Mouse (Mus musculus) hindbrain, embryonic 12.5 days (tissue): ENCODE results near the gene 2810004N23Rik. TPM values are rescaled to one million over a fixed set of nuclear protein-coding genes. Genes with fewer than 3 reads are reported as not detected.
"Not testable (repeated sequence)": the region's sequence is repeated elsewhere in the genome, so short reads cannot be mapped to it uniquely, and the experiment has no call there.

Experiments used
- ATAC-seq: fragments of 200-750 bp; cut with Nextera tagmentation; 2 replicates; pipeline ENCODE4 v1.8.0; 2017; ENCODE audit warnings: moderate TSS enrichment; ENCODE audit not compliant: low FRiP score
- H3K27ac ChIP-seq: fragments of 300-500 bp; sonication (generic); 2 replicates; pipeline ENCODE4 v1.5.1; 2016; ENCODE audit warnings: mild to moderate bottlenecking
- H3K27me3 ChIP-seq: fragments of 300-500 bp; sonication (generic); 2 replicates; pipeline ENCODE4 v1.6.1; 2016; ENCODE audit warnings: mild to moderate bottlenecking
- H3K36me3 ChIP-seq: fragments of 300-500 bp; sonication (generic); 2 replicates; pipeline ENCODE4 v1.6.1; 2016; ENCODE audit warnings: mild to moderate bottlenecking
- H3K4me1 ChIP-seq: fragments of 300-500 bp; sonication (generic); 2 replicates; pipeline ENCODE4 v1.6.1; 2016
- H3K4me2 ChIP-seq: fragments of 300-500 bp; sonication (generic); replicated peaks from 2 replicates; pipeline ENCODE4 v1.6.1; 2016; ENCODE audit warnings: mild to moderate bottlenecking
- H3K4me3 ChIP-seq: fragments of 300-500 bp; sonication (generic); 2 replicates; pipeline ENCODE4 v1.5.1; 2016; ENCODE audit warnings: mild to moderate bottlenecking
- H3K9ac ChIP-seq: fragments of 300-500 bp; sonication (generic); 2 replicates; pipeline ENCODE4 v1.6.1; 2016; ENCODE audit warnings: mild to moderate bottlenecking, moderate library complexity
- H3K9me3 ChIP-seq: fragments of 300-500 bp; sonication (generic); replicated peaks from 2 replicates; pipeline ENCODE4 v1.6.1; 2016; ENCODE audit warnings: mild to moderate bottlenecking
- WGBS: fragments of 180-500 bp; shearing (Covaris S2); methylation state at CpG from one replicate; pipeline ENCODE4 v1.1.7; 2016; 5-methylcytosine and 5-hydroxymethylcytosine counted together
- polyA plus RNA-seq: library from polyadenylated mRNA; unstranded; fragments of >200 nt; fragmentation: Nextera tagmentation; extraction: Ambion mirVana; gene quantifications from 2 replicates; pipeline ENCODE4 v1.2.1, GENCODE M21; 2016

2810004N23Rik gene
- polyA plus RNA-seq, 1 experiment from 2014 or later = 43.9 TPM

DNA sequence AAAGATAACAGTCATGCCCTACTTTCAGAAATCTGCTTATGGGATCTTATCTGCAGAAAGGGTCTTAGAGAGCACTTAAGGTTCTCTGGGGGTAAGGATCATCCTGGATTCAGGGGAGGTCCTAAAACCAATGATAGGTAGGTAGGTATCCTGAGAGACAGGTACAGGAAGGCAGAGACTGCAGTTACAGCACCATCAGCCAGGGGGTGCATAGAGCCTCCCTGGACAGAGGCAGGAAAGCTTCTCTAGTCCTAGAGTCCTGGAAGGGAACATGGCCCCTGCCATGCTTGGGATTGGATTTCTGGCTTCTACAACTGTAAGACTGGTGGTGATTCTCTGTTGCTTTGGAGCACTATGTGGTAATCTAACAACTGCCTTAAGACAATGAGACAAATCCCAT, 3.5 kb downstream of the 2810004N23Rik start:
- Histone ChIP-seq H3K27ac (no peak overlapping the region), H3K4me1 (peaks cover 13% of the 10 kb centered on the region), H3K36me3 (peaks cover 59% of the 10 kb centered on the region), H3K4me2 (no peak overlapping the region), H3K9ac (no peak overlapping the region), H3K9me3 (no peaks in the 10 kb centered on the region), H3K4me3 (no peak overlapping the region), H3K27me3 (no peaks in the 10 kb centered on the region)
- no peak for ATAC-seq

DNA sequence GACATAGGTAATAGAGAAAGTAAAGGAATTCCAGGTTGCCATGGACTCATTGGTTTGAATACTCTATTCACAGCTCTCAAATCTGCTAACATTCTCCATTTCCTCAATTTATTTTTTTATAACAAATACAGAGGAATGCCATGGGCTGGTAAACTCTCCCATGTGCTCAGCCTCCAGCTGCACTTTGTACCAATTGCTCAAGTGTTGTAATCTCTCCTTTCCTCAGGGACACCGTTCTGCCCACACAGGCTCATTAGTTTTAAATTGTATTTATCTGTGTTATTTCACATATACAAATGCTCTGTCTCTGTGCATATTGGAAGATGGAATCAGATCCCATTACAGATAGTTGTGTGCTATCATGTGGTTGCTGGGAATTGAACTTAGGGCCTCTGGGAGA, 9.4 kb downstream of the 2810004N23Rik start:
- Histone ChIP-seq H3K4me1 (no peaks in the 10 kb centered on the region), H3K4me3 (no peak overlapping the region), H3K9me3 (no peaks in the 10 kb centered on the region), H3K27ac (no peak overlapping the region), H3K4me2 (no peak overlapping the region), H3K36me3 (peaks cover 59% of the 10 kb centered on the region), H3K27me3 (no peaks in the 10 kb centered on the region), H3K9ac (no peak overlapping the region)
- no peak for ATAC-seq
- WGBS = 95% methylated on average over 1 of the region's 1 CpGs

DNA sequence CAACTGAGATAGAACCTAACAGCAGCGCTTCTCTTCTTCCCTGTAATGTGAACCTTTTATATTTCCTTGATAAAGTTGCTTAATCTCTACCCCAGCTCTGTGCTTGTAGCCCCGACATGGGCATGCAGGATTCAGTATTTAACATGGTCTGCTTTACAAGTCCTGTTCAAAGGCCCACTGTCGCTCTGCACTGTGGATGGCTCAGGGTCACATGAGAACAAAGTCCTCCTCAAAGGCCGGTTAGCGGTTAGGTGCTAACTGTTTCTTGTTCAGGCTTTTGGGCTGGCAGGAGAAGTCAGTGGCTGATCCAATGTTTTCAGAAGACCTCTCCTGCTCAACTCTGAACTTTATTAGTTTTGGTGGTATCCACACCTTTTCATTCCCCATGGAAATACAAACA, 17.3 kb downstream of the 2810004N23Rik start:
- Histone ChIP-seq H3K27me3 (no peaks in the 10 kb centered on the region), H3K9ac (no peak overlapping the region), H3K4me2 (no peak overlapping the region), H3K4me1 (no peaks in the 10 kb centered on the region; the same call in 1 of the 2 replicates), H3K9me3 (no peaks in the 10 kb centered on the region), H3K4me3 (no peak overlapping the region), H3K36me3 (peaks cover 19% of the 10 kb centered on the region), H3K27ac (no peak overlapping the region)
- no peak for ATAC-seq
- 92% methylated on average over 5 of the region's 5 CpGs for WGBS

DNA sequence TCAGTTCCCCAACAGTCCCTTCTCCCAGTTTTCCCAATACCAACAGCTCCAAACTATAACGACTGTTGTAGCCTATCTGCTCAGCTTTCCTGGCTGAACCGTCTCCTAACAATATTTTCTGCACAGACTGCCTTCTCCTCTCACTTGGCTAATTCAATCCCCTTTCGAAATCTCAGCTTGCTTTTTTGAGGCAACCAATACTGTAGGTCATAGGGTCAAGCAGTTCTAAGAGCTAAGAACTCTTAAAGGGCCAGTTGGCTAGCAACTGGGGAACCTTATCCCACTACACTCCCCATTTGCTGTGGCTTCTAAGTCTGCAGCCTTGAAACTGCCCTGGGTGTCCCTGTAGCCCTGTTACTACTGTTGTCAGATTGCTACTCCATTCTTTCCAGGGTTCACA, 17.8 kb downstream of the 2810004N23Rik start:
- no peak overlapping the region for H3K4me3 ChIP-seq
- WGBS = 67% methylated on average over 3 of the region's 3 CpGs
- no peaks in the 10 kb centered on the region for H3K27me3 ChIP-seq
- no peak for ATAC-seq
- H3K36me3 ChIP-seq = peaks cover 23% of the 10 kb centered on the region
- H3K9ac ChIP-seq = no peak overlapping the region
- no peaks in the 10 kb centered on the region; the same call in 1 of the 2 replicates for H3K4me1 ChIP-seq
- no peak overlapping the region for H3K4me2 ChIP-seq
- H3K27ac ChIP-seq = no peak overlapping the region
- H3K9me3 ChIP-seq = no peaks in the 10 kb centered on the region

DNA sequence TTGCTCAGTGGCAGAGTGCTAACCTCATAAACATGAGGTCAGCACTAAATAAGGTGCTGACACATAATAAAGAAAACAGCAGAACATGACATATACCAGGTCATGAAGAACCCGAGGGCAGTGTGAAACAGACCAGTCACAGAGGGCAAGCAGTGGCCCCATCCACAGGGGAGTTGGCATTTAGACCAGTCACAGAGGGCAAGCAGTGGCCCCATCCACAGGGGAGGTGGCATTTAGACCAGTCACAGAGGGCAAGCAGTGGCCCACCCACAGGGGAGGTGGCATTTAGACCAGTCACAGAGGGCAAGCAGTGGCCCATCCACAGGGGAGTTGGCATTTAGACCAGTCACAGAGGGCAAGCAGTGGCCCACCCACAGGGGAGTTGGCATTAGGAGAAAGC, 20.0 kb downstream of the 2810004N23Rik start:
- ATAC-seq, H3K27me3 ChIP-seq, H3K4me3 ChIP-seq, H3K4me2 ChIP-seq, H3K27ac ChIP-seq, H3K9me3 ChIP-seq, H3K4me1 ChIP-seq, H3K9ac ChIP-seq: not testable (repeated sequence)
- peaks cover 44% of the 10 kb centered on the region for H3K36me3 ChIP-seq
- WGBS = 78% methylated on average over 1 of the region's 1 CpGs

DNA sequence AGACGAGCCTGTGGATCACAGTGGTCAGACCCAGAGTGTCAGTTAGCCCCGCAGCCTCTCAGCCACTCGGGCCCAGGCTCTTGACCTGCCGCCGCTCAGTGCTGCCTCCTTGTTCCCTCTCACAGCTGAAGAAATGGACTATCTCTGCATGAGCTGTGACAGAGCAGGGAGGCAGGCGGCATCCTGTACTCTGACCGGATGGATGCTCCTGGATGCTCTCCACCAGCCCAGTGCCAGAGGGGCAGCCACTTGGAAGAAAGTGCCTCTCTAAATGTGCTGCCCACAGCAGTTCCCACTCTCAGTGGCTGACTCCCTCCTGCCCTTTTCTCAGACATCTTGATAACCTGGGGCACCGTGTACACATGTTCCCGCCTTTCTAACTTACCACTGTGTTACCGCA, 21.1 kb downstream of the 2810004N23Rik start:
- H3K9ac ChIP-seq = no peak overlapping the region
- H3K27ac ChIP-seq = no peak overlapping the region
- H3K36me3 ChIP-seq = peaks cover 53% of the 10 kb centered on the region
- no peak for ATAC-seq
- H3K9me3 ChIP-seq = no peaks in the 10 kb centered on the region
- WGBS = 93% methylated on average over 10 of the region's 10 CpGs
- no peaks in the 10 kb centered on the region; the same call in 1 of the 2 replicates for H3K4me1 ChIP-seq
- no peaks in the 10 kb centered on the region for H3K27me3 ChIP-seq
- no peak overlapping the region for H3K4me2 ChIP-seq
- H3K4me3 ChIP-seq = no peak overlapping the region

DNA sequence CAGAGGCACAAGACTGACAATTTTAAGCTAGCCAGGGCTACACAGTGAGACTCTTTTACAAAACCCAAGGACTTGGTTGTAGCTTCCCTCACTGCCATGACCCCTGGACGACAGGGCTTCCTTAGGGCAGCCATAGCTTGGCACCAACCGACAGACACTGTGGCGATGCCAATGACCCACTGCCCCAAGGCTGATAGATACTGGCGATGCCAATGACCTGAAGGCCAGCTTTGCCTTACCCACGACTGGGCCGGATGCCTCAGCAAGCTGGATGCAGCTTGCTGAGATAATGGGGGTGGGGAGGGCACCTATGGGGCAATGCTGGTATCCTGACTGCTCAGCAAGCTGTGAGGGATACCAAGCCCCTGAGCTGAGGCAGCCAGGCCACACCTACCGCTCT, 22.0 kb downstream of the 2810004N23Rik start:
- no peak for ATAC-seq
- 96% methylated on average over 7 of the region's 7 CpGs for WGBS
- H3K36me3 ChIP-seq = peaks cover 53% of the 10 kb centered on the region

DNA sequence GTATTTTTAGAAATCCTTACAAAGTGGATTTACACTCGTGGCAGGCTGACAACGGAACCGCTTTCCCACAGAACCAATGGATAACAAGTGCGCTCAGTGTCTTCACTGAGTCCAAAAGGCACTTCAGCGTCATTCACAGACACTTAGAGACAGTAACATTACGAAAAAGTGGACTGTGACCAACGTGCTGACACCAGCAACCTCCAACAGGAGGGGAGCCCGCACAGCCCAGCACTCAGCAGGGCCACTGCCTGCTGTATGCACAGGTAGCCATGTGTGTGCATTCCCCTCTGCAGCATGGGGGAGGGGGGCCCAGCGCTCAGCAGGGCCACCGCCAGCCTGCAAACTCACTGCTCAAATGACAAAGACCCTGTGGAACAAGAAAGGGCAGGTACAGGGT, 23.5 kb downstream of the 2810004N23Rik start:
- H3K4me3 ChIP-seq = no peak overlapping the region
- no peaks in the 10 kb centered on the region for H3K9me3 ChIP-seq
- no peaks in the 10 kb centered on the region for H3K27me3 ChIP-seq
- H3K4me2 ChIP-seq = no peak overlapping the region
- H3K4me1 ChIP-seq = no peaks in the 10 kb centered on the region
- no peak for ATAC-seq
- H3K9ac ChIP-seq = no peak overlapping the region
- no peak overlapping the region for H3K27ac ChIP-seq
- H3K36me3 ChIP-seq = peaks cover 49% of the 10 kb centered on the region
- WGBS = 95% methylated on average over 10 of the region's 10 CpGs

More for the DNA sequence above, 22.0 kb downstream of the 2810004N23Rik start:
- H3K4me2 ChIP-seq = no peak overlapping the region
- H3K9me3 ChIP-seq = no peaks in the 10 kb centered on the region
- no peaks in the 10 kb centered on the region; the same call in 1 of the 2 replicates for H3K4me1 ChIP-seq
- no peak overlapping the region for H3K4me3 ChIP-seq
- H3K27me3 ChIP-seq = no peaks in the 10 kb centered on the region
- no peak overlapping the region for H3K9ac ChIP-seq
- no peak overlapping the region for H3K27ac ChIP-seq

DNA sequence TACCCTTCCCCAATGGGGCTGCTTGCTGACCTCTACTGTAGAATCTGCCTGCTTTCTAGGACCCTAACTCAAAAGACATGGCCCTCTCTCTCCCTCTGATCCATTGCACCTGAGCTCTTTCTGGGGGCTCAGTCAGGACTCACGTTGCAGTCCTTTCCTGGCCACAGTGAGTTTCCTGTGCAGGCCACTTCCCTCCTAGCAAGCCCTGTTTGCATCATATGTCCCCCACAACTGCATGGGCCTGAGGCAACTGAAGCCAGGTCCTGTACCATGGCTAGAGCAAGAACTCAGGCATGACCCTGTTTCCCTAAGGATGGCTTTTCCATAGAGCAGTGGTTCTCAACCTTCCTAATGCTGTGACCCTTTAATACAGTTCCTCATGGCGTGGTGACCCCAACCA, 25.0 kb downstream of the 2810004N23Rik start:
- no peak for ATAC-seq
- Histone ChIP-seq H3K4me1 (no peaks in the 10 kb centered on the region), H3K4me2 (no peak overlapping the region), H3K27me3 (no peaks in the 10 kb centered on the region), H3K36me3 (peaks cover 49% of the 10 kb centered on the region), H3K9me3 (no peaks in the 10 kb centered on the region), H3K4me3 (no peak overlapping the region), H3K9ac (no peak overlapping the region), H3K27ac (no peak overlapping the region)
- WGBS = 85% methylated on average over 2 of the region's 2 CpGs

DNA sequence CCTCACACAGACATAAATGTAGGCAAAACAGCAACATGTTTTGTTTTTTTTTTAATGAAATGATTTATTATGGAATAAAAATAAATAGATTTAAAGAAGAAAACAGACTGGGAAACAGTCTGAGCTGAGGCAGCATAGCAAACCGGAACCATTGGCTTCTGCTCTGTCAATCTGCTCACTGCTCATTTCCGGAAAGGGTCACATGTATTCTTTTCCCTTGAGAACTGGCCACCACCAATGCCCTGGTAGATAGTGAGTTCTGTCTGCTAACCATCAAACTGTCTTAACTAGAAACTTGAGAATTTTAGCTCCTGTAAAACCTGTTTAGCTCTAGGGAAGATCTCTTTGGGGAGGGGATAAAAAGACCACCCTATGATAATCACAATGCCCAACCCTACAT, 26.0 kb downstream of the 2810004N23Rik start:
- no peak for ATAC-seq
- Histone ChIP-seq H3K4me2 (no peak overlapping the region), H3K27me3 (no peaks in the 10 kb centered on the region), H3K4me3 (no peak overlapping the region), H3K4me1 (no peaks in the 10 kb centered on the region), H3K36me3 (peaks cover 47% of the 10 kb centered on the region), H3K9me3 (no peaks in the 10 kb centered on the region), H3K27ac (no peak overlapping the region), H3K9ac (no peak overlapping the region)
- WGBS = 92% methylated on average over 2 of the region's 2 CpGs

DNA sequence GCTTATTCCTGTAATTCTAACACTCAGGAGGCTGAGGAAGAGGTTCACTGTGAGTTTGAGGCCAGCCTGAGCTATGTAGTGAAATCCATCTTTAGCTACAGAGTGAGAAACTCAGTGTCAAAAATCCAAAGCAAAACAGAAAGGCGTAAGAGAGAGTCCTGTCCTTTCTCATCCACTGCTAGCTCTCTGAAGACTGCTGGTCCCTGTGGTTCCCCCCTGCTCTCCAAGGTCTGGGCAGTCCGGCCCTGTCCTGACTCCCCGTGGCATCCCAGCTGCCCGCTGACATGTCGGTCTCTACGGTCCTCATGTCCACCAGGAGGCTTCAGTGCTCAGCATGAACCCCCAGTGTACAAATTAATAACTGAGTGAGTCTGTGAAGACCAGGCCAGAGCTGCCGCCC, 26.6 kb downstream of the 2810004N23Rik start:
- Histone ChIP-seq H3K27ac (no peak overlapping the region), H3K4me3 (no peak overlapping the region), H3K9me3 (no peaks in the 10 kb centered on the region), H3K9ac (no peak overlapping the region), H3K4me1 (no peaks in the 10 kb centered on the region), H3K36me3 (peaks cover 45% of the 10 kb centered on the region), H3K4me2 (no peak overlapping the region), H3K27me3 (no peaks in the 10 kb centered on the region)
- WGBS = 71% methylated on average over 7 of the region's 7 CpGs
- ATAC-seq = no peak

DNA sequence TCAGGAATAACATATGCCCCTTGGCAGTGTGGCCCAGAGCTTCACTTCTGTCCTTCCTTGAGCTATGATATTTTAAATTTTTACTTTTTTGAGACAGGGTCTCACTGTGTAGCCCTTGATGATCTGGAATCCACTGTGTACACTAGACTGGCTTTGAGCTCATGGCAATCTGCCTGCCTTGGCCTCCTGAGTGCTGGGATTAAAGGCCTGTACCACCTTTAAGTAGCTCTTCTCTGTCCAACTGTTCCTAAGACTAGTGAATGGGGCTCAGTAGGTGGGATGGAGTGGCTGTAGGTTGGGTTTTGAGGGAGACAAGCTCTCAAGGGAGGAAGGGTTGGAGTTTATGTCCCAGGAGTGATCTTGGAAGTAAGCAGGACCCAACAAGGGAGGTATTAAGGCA, 27.1 kb downstream of the 2810004N23Rik start:
- H3K9ac ChIP-seq = no peak overlapping the region
- H3K27ac ChIP-seq = no peak overlapping the region
- H3K36me3 ChIP-seq = peaks cover 41% of the 10 kb centered on the region
- H3K9me3 ChIP-seq = no peaks in the 10 kb centered on the region
- H3K4me1 ChIP-seq = no peaks in the 10 kb centered on the region
- no peaks in the 10 kb centered on the region for H3K27me3 ChIP-seq
- no peak for ATAC-seq
- no peak overlapping the region for H3K4me3 ChIP-seq
- no peak overlapping the region for H3K4me2 ChIP-seq

DNA sequence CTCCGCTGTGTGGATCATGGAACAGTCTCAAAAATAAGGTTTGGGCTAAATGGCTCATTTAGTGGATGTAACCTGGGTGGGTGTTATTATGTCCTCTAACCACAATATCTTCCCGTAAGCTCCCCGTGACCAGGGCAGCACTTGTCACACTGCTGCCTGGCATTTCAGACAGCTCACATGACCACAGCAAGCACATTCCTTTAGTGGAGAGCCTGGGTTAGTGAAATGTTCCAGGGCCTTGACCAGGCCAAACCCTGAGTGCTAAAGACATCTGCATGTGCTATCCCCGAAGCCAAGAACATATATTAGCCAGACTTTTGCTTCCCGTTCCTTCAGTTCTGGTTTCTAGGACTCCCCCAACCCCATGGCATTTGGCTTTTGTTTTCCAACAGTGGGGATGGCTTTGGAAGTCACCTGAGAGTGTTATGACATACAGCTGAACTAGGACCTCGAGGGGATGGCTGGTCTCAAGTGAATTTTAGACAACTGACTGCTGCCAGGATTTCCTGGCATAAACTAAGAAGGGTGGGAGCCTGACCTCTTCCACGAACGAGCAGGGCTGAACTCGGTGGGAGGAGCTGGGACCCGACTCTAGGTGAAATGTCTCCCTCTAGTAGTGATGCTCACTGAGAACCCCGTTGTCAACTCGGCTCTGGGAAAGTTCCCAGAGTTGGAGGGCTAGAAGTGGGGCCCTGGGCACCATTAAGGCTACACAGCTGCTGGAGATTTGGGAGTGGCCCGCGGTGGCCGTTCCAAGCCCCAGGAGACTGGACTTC, 29.3 kb downstream of the 2810004N23Rik start:
- no peak overlapping the region for H3K4me2 ChIP-seq
- H3K9me3 ChIP-seq = no peaks in the 10 kb centered on the region
- H3K27ac ChIP-seq = no peak overlapping the region
- no peaks in the 10 kb centered on the region for H3K4me1 ChIP-seq
- WGBS = 46% methylated on average over 15 of the region's 15 CpGs
- no peak for ATAC-seq
- no peak overlapping the region for H3K4me3 ChIP-seq
- H3K36me3 ChIP-seq = peaks cover 33% of the 10 kb centered on the region
- H3K9ac ChIP-seq = no peak overlapping the region
- H3K27me3 ChIP-seq = no peaks in the 10 kb centered on the region
